Mouse (Mus musculus) stomach, embryonic 16.5 days (tissue): ENCODE results near the gene Zfp831. TPM values are rescaled to one million over a fixed set of nuclear protein-coding genes. Genes with fewer than 3 reads are reported as not detected.

Experiments used
- ATAC-seq: fragments of 200-750 bp; cut with Nextera tagmentation; 2 replicates; pipeline ENCODE4 v1.8.0; 2017; ENCODE audit warnings: moderate number of reproducible peaks, moderate TSS enrichment; ENCODE audit not compliant: insufficient read depth, low FRiP score
- H3K27ac ChIP-seq: fragments of 300-500 bp; sonication (generic); 2 replicates; pipeline ENCODE4 v1.5.1; 2014; ENCODE audit warnings: low read length
- H3K27me3 ChIP-seq: fragments of 300-500 bp; sonication (generic); 2 replicates; pipeline ENCODE4 v1.6.1; 2014; ENCODE audit warnings: low read length, control low read depth, mixed read lengths; ENCODE audit not compliant: control insufficient read depth, insufficient read depth
- H3K36me3 ChIP-seq: fragments of 300-500 bp; sonication (generic); 2 replicates; pipeline ENCODE4 v1.6.1; 2014; ENCODE audit warnings: low read length; ENCODE audit not compliant: control insufficient read depth, insufficient read depth
- H3K4me1 ChIP-seq: fragments of 300-500 bp; sonication (generic); 2 replicates; pipeline ENCODE4 v1.6.1; 2014; ENCODE audit warnings: low read length, control low read depth, mixed read lengths; ENCODE audit not compliant: control insufficient read depth, insufficient read depth
- H3K4me2 ChIP-seq: fragments of 300-500 bp; sonication (generic); 2 replicates; pipeline ENCODE4 v1.6.1; 2014; ENCODE audit warnings: low read depth, low read length, mixed read lengths
- H3K4me3 ChIP-seq: fragments of 300-500 bp; sonication (generic); replicated peaks from 2 replicates; pipeline ENCODE4 v1.5.1; 2014; ENCODE audit warnings: mild to moderate bottlenecking, low read length
- H3K9ac ChIP-seq: fragments of 300-500 bp; sonication (generic); 2 replicates; pipeline ENCODE4 v1.6.1; 2014; ENCODE audit warnings: low read length
- H3K9me3 ChIP-seq: fragments of 300-500 bp; sonication (generic); replicated peaks from 2 replicates; pipeline ENCODE4 v1.6.1; 2016; ENCODE audit warnings: low read length, control low read depth; ENCODE audit not compliant: control insufficient read depth
- WGBS: fragments of 180-500 bp; shearing (Covaris S2); extraction: QIAGEN DNeasy Blood & Tissue Kit; methylation state at CpG from one replicate; pipeline ENCODE4 v1.1.7; 2014; 5-methylcytosine and 5-hydroxymethylcytosine counted together
- polyA plus RNA-seq: library from polyadenylated mRNA; unstranded; fragments of >200 nt; fragmentation: Nextera tagmentation; extraction: Ambion mirVana; gene quantifications from 2 replicates; pipeline ENCODE4 v1.2.1, GENCODE M21; 2015

The Zfp831 gene
- polyA plus RNA-seq, 1 experiment from 2014 or later: 0.06 TPM

DNA sequence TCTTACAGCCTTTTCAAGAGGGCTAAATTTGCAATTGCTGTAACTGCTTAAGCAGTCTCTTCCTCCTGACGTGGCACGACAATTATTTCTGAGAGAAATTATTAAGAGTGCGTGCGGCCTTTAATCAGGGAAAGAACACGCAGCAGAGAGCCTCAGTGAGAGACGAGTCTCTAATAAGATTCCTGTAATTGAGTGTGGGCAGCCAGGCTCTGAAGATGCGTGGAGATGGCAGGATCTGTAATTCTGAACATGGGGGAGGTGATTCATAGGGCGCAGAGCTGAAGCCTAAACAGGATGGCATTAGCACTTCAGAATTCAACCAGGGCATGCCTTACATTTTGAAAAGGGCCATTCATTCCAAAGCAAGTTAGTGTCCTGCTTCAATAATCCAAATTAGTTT lies 58.0 kb downstream of the Zfp831 start:
- Histone ChIP-seq H3K27ac (no peak overlapping the region), H3K9me3 (no peaks in the 10 kb centered on the region), H3K9ac (no peak overlapping the region), H3K4me2 (no peak overlapping the region), H3K4me1 (no peaks in the 10 kb centered on the region), H3K4me3 (no peak overlapping the region), H3K36me3 (no peaks in the 10 kb centered on the region), H3K27me3 (no peaks in the 10 kb centered on the region)
- 78% methylated on average over 8 of the region's 8 CpGs for WGBS
- ATAC-seq: no peak

- Histone ChIP-seq H3K4me1 (no peaks in the 10 kb centered on the region), H3K36me3 (no peaks in the 10 kb centered on the region), H3K27ac (no peak overlapping the region), H3K4me2 (no peak overlapping the region), H3K4me3 (no peak overlapping the region), H3K9me3 (no peaks in the 10 kb centered on the region), H3K9ac (no peak overlapping the region), H3K27me3 (no peaks in the 10 kb centered on the region)
- ATAC-seq: no peak
- 73% methylated on average over 16 of the region's 16 CpGs for WGBS
Observed at GRCm38 (mm10) chr2:174707101-174707500, 63.8 kb downstream of the Zfp831 start.

GRCm38 (mm10) chr2:174708587-174708986 lies 65.3 kb downstream of the Zfp831 start:
- Histone ChIP-seq H3K36me3 (no peaks in the 10 kb centered on the region), H3K4me3 (no peak overlapping the region), H3K27me3 (no peaks in the 10 kb centered on the region), H3K27ac (no peak overlapping the region), H3K9me3 (no peaks in the 10 kb centered on the region), H3K9ac (no peak overlapping the region), H3K4me2 (no peak overlapping the region), H3K4me1 (no peaks in the 10 kb centered on the region)
- 74% methylated on average over 4 of the region's 4 CpGs for WGBS
- ATAC-seq: no peak

- no peak for ATAC-seq
- H3K4me3 ChIP-seq: no peak overlapping the region
- no peaks in the 10 kb centered on the region for H3K36me3 ChIP-seq
- no peak overlapping the region for H3K27ac ChIP-seq
- H3K27me3 ChIP-seq: no peaks in the 10 kb centered on the region
- no peaks in the 10 kb centered on the region for H3K9me3 ChIP-seq
- H3K9ac ChIP-seq: no peak overlapping the region
- no peak overlapping the region for H3K4me2 ChIP-seq
- H3K4me1 ChIP-seq: no peaks in the 10 kb centered on the region
- WGBS: 44% methylated on average over 3 of the region's 3 CpGs
Observed at GRCm38 (mm10) chr2:174710185-174710584, 66.9 kb downstream of the Zfp831 start.

DNA sequence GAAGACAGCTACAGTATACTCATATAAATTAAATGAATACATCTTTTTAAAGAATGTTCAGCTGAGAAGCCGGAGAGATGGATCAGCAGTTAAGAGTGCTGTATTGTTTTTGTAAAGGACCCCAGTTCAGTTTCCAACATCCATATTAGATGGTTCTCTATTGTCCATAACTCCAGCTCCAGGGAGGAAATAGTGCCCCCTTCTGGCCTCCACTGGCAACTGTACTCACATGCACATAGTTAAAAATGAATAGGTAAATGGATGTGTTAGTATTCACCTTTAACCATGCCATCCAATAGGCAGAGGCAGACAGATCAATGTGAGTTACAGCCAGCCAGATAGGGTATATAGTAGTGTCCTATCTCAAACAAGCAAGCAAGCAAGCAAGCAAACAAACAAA lies 68.7 kb downstream of the Zfp831 start:
- 95% methylated on average over 1 of the region's 1 CpGs for WGBS
- no peak overlapping the region for H3K4me3 ChIP-seq
- no peak overlapping the region for H3K4me2 ChIP-seq
- no peaks in the 10 kb centered on the region for H3K36me3 ChIP-seq
- no peaks in the 10 kb centered on the region for H3K9me3 ChIP-seq
- H3K27me3 ChIP-seq: no peaks in the 10 kb centered on the region
- no peak overlapping the region for H3K9ac ChIP-seq
- no peak overlapping the region for H3K27ac ChIP-seq
- ATAC-seq: no peak
- no peaks in the 10 kb centered on the region for H3K4me1 ChIP-seq

DNA sequence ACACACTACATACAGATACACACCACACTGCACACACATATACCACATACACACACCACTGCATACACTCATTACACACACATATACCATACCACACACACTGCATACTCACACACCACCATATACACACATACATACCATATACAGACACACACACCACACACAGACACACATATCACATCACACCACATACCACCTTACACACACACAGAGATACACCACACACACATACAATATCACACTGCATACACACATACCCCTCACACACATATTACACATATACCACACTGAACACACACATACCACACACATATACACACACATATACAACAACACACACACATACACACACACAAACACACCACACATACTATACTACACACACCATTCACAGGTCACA lies 72.6 kb downstream of the Zfp831 start:
- Histone ChIP-seq H3K4me1 (no peaks in the 10 kb centered on the region), H3K4me3 (no peak overlapping the region), H3K36me3 (no peaks in the 10 kb centered on the region), H3K4me2 (no peak overlapping the region), H3K27ac (no peak overlapping the region), H3K9me3 (no peaks in the 10 kb centered on the region), H3K27me3 (no peaks in the 10 kb centered on the region), H3K9ac (no peak overlapping the region)
- ATAC-seq: no peak

GRCm38 (mm10) chr2:174717857-174718256 lies 74.5 kb downstream of the Zfp831 start:
- 77% methylated on average over 4 of the region's 4 CpGs for WGBS
- Histone ChIP-seq H3K36me3 (no peaks in the 10 kb centered on the region), H3K4me2 (no peak overlapping the region), H3K9ac (no peak overlapping the region), H3K27me3 (no peaks in the 10 kb centered on the region), H3K9me3 (no peaks in the 10 kb centered on the region), H3K4me3 (no peak overlapping the region), H3K4me1 (no peaks in the 10 kb centered on the region), H3K27ac (no peak overlapping the region)
- no peak for ATAC-seq

DNA sequence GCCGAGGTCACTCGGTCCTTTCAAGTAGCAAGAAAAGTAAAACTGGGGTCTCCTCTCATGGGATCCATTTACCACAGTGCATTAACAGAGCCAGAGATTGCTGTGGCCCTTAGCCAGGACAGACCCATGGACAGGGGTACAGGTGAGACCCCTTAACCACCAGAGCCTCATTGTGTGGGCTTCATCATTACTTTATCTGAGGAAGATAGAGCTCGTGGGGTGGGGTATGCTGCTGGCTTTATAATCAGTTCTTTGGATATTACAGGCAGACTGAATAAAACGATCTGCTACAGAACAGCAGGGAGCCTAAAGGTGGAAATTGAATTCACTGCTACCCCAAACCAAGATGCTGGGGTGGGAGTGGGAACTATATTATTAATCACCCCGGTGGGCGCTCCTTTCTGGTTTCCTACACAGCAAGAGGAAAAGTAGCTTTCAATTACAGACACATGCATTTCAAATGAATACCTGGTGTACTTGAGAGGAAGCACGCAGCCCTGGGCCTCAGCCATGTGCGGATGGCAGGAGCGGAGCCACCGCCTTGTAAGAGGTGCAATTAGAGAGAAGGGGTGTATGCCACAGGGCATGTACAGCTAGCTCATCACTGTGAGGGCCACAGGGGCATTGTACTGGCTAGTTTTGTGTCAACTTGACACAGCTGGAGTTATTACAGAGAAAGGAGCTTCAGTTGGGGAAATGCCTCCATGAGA lies 83.9 kb downstream of the Zfp831 start:
- 83% methylated on average over 10 of the region's 10 CpGs for WGBS
- H3K9ac ChIP-seq: no peak overlapping the region
- H3K36me3 ChIP-seq: no peaks in the 10 kb centered on the region
- no peaks in the 10 kb centered on the region for H3K4me1 ChIP-seq
- H3K4me2 ChIP-seq: no peak overlapping the region
- no peak for ATAC-seq
- no peak overlapping the region for H3K4me3 ChIP-seq
- no peaks in the 10 kb centered on the region for H3K9me3 ChIP-seq
- H3K27me3 ChIP-seq: no peaks in the 10 kb centered on the region
- no peak overlapping the region for H3K27ac ChIP-seq

- Histone ChIP-seq H3K4me3 (no peak overlapping the region), H3K27me3 (no peaks in the 10 kb centered on the region), H3K4me2 (no peak overlapping the region), H3K9ac (no peak overlapping the region), H3K36me3 (no peaks in the 10 kb centered on the region), H3K9me3 (no peaks in the 10 kb centered on the region), H3K27ac (no peak overlapping the region), H3K4me1 (no peaks in the 10 kb centered on the region)
- 62% methylated on average over 5 of the region's 5 CpGs for WGBS
- no peak for ATAC-seq
Observed at GRCm38 (mm10) chr2:174731939-174732338, 88.6 kb downstream of the Zfp831 start.
